Mouse (Mus musculus) frontal cortex, postnatal 25 days (tissue): Measurements from ENCODE around the gene Pax6.

ENCODE experiments used
- DNase-seq, 2 experiments: peaks; one replicate each; pipeline ENCODE4 v3.0.0; 2022; ENCODE audit warnings: low spot score in 2 of 2

Gene Pax6

DNA sequence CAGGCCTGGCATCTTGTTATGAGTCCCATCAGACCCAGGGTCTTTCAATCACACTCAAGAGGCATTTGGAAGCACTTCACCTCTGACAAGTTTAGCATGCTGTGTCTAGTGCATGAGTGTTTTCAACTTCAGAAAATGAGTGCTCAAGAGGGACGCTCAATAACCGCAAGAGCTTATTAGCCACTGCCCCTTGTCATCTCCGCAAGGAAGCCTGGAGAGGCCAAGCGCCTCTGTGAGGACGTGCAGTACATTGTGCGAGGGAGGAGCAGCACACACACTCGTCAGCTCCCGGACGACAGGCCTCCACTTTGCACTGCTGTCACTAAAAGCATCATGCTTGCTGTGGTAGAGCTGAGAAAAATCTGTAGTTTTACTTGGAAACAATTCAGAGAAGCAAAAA lies 58.0 kb downstream of the Pax6 start:
- DNase-seq = no peak

GRCm38 (mm10) chr2:105730704-105731103 lies 62.0 kb downstream of the Pax6 start:
- DNase-seq = no peak

DNA sequence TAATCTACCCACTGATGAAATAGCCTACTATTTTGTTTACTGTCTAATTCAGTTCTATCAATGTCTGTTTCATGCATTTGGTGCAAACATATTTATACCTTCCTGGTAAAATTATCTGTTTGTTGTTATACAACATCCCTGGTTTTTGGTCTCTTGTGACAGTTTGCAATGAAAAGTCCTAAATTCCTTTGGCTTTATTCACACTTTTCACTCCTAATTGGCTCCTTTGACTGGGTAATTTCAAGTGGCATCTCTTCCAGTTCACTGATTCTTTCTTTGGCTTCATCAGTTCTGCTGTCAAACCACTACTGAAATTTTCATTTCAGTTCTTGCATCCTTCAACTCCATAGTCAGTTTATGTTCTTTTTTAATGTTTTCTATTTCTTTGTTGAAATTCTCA lies 67.5 kb downstream of the Pax6 start:
- DNase-seq = no peak

DNA sequence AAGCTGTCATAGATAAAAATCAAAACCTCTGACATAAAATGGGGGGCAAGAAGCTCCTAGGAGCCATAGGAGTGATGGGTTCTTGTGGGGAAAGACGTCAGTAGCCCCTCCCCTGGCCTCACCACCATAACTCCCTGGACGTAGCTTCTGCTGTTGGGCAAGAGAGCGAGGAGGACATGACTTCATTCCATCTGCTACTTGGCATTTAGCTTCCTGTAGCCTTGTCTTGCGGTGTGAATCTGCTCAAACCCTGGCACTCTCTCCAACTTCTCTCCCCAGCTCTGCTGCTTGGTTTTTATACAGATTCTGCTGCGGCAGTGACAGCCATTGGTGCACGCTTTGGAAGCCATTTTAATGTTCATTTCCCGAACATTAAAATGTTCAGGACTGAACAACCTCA lies 78.2 kb downstream of the Pax6 start:
- no peak for DNase-seq
